Mouse (Mus musculus) G1E (cell line): ENCODE results near the gene Ms4a6d.
A peak's percentile ranks its signal among the peaks of the same experiment; 100 is the strongest.

Experiments used
- CTCF ChIP-seq: IDR thresholded peaks from 2 replicates; pipeline ENCODE4 v1.5.1; 2012; ENCODE audit warnings: low read depth, low read length, inconsistent platforms, mixed read lengths
- GATA1 ChIP-seq: IDR thresholded peaks from 2 replicates; pipeline ENCODE4 v1.6.1; 2012; ENCODE audit warnings: borderline replicate concordance, low read length, inconsistent platforms, mixed read lengths
- POLR2AphosphoS5 ChIP-seq: IDR thresholded peaks from 2 replicates; pipeline ENCODE4 v1.6.1; 2012; ENCODE audit warnings: low read depth, low read length, inconsistent platforms; ENCODE audit not compliant: insufficient replicate concordance

GRCm38 (mm10) chr19:11611541-11611945 lies 6.9 kb upstream of the Ms4a6d start:
- TF ChIP-seq GATA1: no peak
- TF ChIP-seq CTCF: 0 out of 2 replicates have a peak, but pooled peaks have one; percentile 19
- no peak for TF ChIP-seq POLR2AphosphoS5
